Mouse (Mus musculus): ENCODE data around the gene Stx7. TPM values are rescaled to one million over a fixed set of nuclear protein-coding genes. Genes with fewer than 3 reads are reported as not detected.

The Stx7 gene
- polyA plus RNA-seq, 1 experiment from 2014 or later, result 48.4 TPM

- no peak overlapping the region for H3K4me3 ChIP-seq (ENCODE audit: low read depth, low read length)
- no peak overlapping the region for H3K9ac ChIP-seq (ENCODE audit: low read length)
- WGBS, result 91% methylated on average over 7 of the region's 7 CpGs
- no peaks in the 10 kb centered on the region for H3K4me1 ChIP-seq (ENCODE audit: control insufficient read depth, insufficient read depth, low read length)
- no peak for DNase-seq (ENCODE audit: low spot score)
- H3K27ac ChIP-seq (replicated peaks; ENCODE audit: low read depth, low read length), result no peak overlapping the region
- H3K36me3 ChIP-seq (ENCODE audit: control insufficient read depth, insufficient read depth, low read length), result peaks cover 5% of the 10 kb centered on the region; the same call in 1 of the 2 replicates
- no peak for ATAC-seq (ENCODE audit: insufficient number of reproducible peaks, low FRiP score, low TSS enrichment, low read depth)
- no peaks in the 10 kb centered on the region for H3K9me3 ChIP-seq (ENCODE audit: control insufficient read depth, low read length)
- H3K4me2 ChIP-seq (ENCODE audit: low read depth, severe bottlenecking), result no peak overlapping the region
- H3K27me3 ChIP-seq (ENCODE audit: control insufficient read depth, insufficient read depth, low read length), result no peaks in the 10 kb centered on the region
Observed at GRCm38 (mm10) chr10:24160349-24160748, 11.2 kb downstream of the Stx7 start.

- no peak overlapping the region for H3K27ac ChIP-seq (replicated peaks; ENCODE audit: low read depth, low read length)
- WGBS, result 45% methylated on average over 11 of the region's 11 CpGs
Observed at GRCm38 (mm10) chr10:24164137-24164908, 15.2 kb downstream of the Stx7 start.

GRCm38 (mm10) chr10:24164909-24165304 is 15.8 kb downstream of the Stx7 start:
- no peak overlapping the region for H3K4me3 ChIP-seq (ENCODE audit: low read depth, low read length)
- no peaks in the 10 kb centered on the region for H3K36me3 ChIP-seq (ENCODE audit: control insufficient read depth, insufficient read depth, low read length)
- H3K9ac ChIP-seq (ENCODE audit: low read length), result no peak overlapping the region
- H3K4me2 ChIP-seq (ENCODE audit: low read depth, severe bottlenecking), result no peak overlapping the region
- DNase-seq (ENCODE audit: low spot score) (no peak), ATAC-seq (ENCODE audit: insufficient number of reproducible peaks, low FRiP score, low TSS enrichment, low read depth) (no peak)
- no peak overlapping the region for H3K27ac ChIP-seq (replicated peaks; ENCODE audit: low read depth, low read length)
- WGBS, result 74% methylated on average over 6 of the region's 6 CpGs
- H3K27me3 ChIP-seq (ENCODE audit: control insufficient read depth, insufficient read depth, low read length), result no peaks in the 10 kb centered on the region
- H3K9me3 ChIP-seq (ENCODE audit: control insufficient read depth, low read length), result no peaks in the 10 kb centered on the region
- no peaks in the 10 kb centered on the region for H3K4me1 ChIP-seq (ENCODE audit: control insufficient read depth, insufficient read depth, low read length)

More at GRCm38 (mm10) chr10:24164137-24164908, 15.2 kb downstream of the Stx7 start:
- Histone ChIP-seq H3K4me2 (ENCODE audit: low read depth, severe bottlenecking) (no peak overlapping the region), H3K27me3 (ENCODE audit: control insufficient read depth, insufficient read depth, low read length) (no peaks in the 10 kb centered on the region), H3K9ac (ENCODE audit: low read length) (no peak overlapping the region), H3K9me3 (ENCODE audit: control insufficient read depth, low read length) (no peaks in the 10 kb centered on the region), H3K4me3 (ENCODE audit: low read depth, low read length) (no peak overlapping the region), H3K4me1 (ENCODE audit: control insufficient read depth, insufficient read depth, low read length) (no peaks in the 10 kb centered on the region), H3K36me3 (ENCODE audit: control insufficient read depth, insufficient read depth, low read length) (no peaks in the 10 kb centered on the region)
- DNase-seq (ENCODE audit: low spot score) (peak; percentile 21), ATAC-seq (ENCODE audit: insufficient number of reproducible peaks, low FRiP score, low TSS enrichment, low read depth) (no peak)

- ATAC-seq (ENCODE audit: insufficient number of reproducible peaks, low FRiP score, low TSS enrichment, low read depth) (no peak), DNase-seq (ENCODE audit: low spot score) (no peak)
- WGBS, result 91% methylated on average over 1 of the region's 1 CpGs
- no peak overlapping the region for H3K27ac ChIP-seq (replicated peaks; ENCODE audit: low read depth, low read length)
- no peaks in the 10 kb centered on the region for H3K4me1 ChIP-seq (ENCODE audit: control insufficient read depth, insufficient read depth, low read length)
- H3K9ac ChIP-seq (ENCODE audit: low read length), result no peak overlapping the region
- H3K36me3 ChIP-seq (ENCODE audit: control insufficient read depth, insufficient read depth, low read length), result no peaks in the 10 kb centered on the region
- no peak overlapping the region for H3K4me2 ChIP-seq (ENCODE audit: low read depth, severe bottlenecking)
- H3K27me3 ChIP-seq (ENCODE audit: control insufficient read depth, insufficient read depth, low read length), result no peaks in the 10 kb centered on the region
- no peak overlapping the region for H3K4me3 ChIP-seq (ENCODE audit: low read depth, low read length)
- H3K9me3 ChIP-seq (ENCODE audit: control insufficient read depth, low read length), result no peaks in the 10 kb centered on the region
Observed at GRCm38 (mm10) chr10:24165526-24166055, 16.5 kb downstream of the Stx7 start.

- Histone ChIP-seq H3K4me3 (ENCODE audit: low read depth, low read length) (no peak overlapping the region), H3K9ac (ENCODE audit: low read length) (no peak overlapping the region), H3K9me3 (ENCODE audit: control insufficient read depth, low read length) (no peaks in the 10 kb centered on the region), H3K27ac (replicated peaks; ENCODE audit: low read depth, low read length) (no peak overlapping the region), H3K4me1 (ENCODE audit: control insufficient read depth, insufficient read depth, low read length) (no peaks in the 10 kb centered on the region), H3K4me2 (ENCODE audit: low read depth, severe bottlenecking) (no peak overlapping the region), H3K36me3 (ENCODE audit: control insufficient read depth, insufficient read depth, low read length) (no peaks in the 10 kb centered on the region), H3K27me3 (ENCODE audit: control insufficient read depth, insufficient read depth, low read length) (no peaks in the 10 kb centered on the region)
- DNase-seq (ENCODE audit: low spot score), result no peak
- 88% methylated on average over 11 of the region's 11 CpGs for WGBS
- no peak for ATAC-seq (ENCODE audit: insufficient number of reproducible peaks, low FRiP score, low TSS enrichment, low read depth)
Observed at GRCm38 (mm10) chr10:24167978-24168583, 19.0 kb downstream of the Stx7 start.

DNA sequence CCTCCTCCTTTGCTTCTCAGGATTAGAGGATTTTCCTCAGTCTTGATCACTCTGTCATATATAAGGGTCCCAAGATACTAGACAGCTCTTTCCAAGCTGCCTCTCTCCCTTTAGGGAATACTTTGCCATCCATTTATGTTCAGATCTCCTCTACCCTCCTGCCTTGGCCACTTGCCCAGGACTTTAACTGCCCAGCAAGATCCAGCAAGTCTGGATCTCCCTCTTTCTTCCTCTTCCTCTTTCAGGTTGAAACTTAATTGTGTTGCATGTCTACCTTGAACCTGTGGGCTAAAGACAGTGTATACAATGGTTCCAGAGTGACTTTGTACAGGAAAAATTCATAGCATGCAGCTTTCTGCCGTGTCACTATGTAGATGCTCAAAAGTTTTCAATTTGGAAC is 19.8 kb downstream of the Stx7 start:
- Histone ChIP-seq H3K4me2 (ENCODE audit: low read depth, severe bottlenecking) (no peak overlapping the region), H3K27me3 (ENCODE audit: control insufficient read depth, insufficient read depth, low read length) (no peaks in the 10 kb centered on the region), H3K36me3 (ENCODE audit: control insufficient read depth, insufficient read depth, low read length) (no peaks in the 10 kb centered on the region), H3K9me3 (ENCODE audit: control insufficient read depth, low read length) (no peaks in the 10 kb centered on the region), H3K27ac (replicated peaks; ENCODE audit: low read depth, low read length) (no peak overlapping the region), H3K9ac (ENCODE audit: low read length) (no peak overlapping the region), H3K4me3 (ENCODE audit: low read depth, low read length) (no peak overlapping the region), H3K4me1 (ENCODE audit: control insufficient read depth, insufficient read depth, low read length) (no peaks in the 10 kb centered on the region)
- no peak for DNase-seq (ENCODE audit: low spot score)
- WGBS, result 93% methylated on average over 1 of the region's 1 CpGs
- ATAC-seq (ENCODE audit: insufficient number of reproducible peaks, low FRiP score, low TSS enrichment, low read depth), result no peak

DNA sequence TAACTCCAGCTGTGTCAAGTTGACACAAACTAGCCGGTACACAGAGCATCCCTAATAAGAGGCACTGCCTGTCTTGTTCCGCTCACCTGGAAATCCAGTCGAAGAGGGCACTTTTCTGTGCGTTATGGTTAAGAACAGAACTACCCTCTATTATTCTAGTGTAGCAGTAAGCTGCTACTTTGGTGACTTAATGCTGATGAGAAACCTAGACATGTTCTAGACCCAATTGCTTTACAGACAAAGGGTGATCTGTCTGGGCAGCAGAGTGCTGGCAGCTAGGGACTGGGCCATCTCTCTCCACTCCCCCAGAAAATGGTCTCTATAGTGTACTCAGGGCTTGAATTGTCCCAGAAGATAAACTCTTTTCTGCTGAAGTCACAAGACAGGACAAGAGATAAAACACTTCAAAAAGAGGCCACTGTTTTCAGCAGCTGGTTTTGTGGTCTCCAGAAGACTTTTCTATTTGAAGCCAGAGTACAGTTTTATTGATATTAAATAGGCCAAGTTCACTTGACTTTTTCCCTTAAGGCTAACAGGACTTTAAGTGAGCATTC is 22.9 kb downstream of the Stx7 start:
- Histone ChIP-seq H3K9ac (ENCODE audit: low read length) (no peak overlapping the region), H3K9me3 (ENCODE audit: control insufficient read depth, low read length) (no peaks in the 10 kb centered on the region), H3K27me3 (ENCODE audit: control insufficient read depth, insufficient read depth, low read length) (no peaks in the 10 kb centered on the region), H3K4me3 (ENCODE audit: low read depth, low read length) (no peak overlapping the region), H3K36me3 (ENCODE audit: control insufficient read depth, insufficient read depth, low read length) (no peaks in the 10 kb centered on the region), H3K27ac (replicated peaks; ENCODE audit: low read depth, low read length) (no peak overlapping the region), H3K4me2 (ENCODE audit: low read depth, severe bottlenecking) (no peak overlapping the region), H3K4me1 (ENCODE audit: control insufficient read depth, insufficient read depth, low read length) (no peaks in the 10 kb centered on the region)
- no peak for DNase-seq (ENCODE audit: low spot score)
- ATAC-seq (ENCODE audit: insufficient number of reproducible peaks, low FRiP score, low TSS enrichment, low read depth), result no peak
- 90% methylated on average over 4 of the region's 4 CpGs for WGBS

- ATAC-seq (ENCODE audit: insufficient number of reproducible peaks, low FRiP score, low TSS enrichment, low read depth) (no peak), DNase-seq (ENCODE audit: low spot score) (peak; percentile 69)
- no peaks in the 10 kb centered on the region for H3K9me3 ChIP-seq (ENCODE audit: control insufficient read depth, low read length)
- 41% methylated on average over 10 of the region's 10 CpGs for WGBS
- no peak overlapping the region for H3K9ac ChIP-seq (ENCODE audit: low read length)
- H3K4me2 ChIP-seq (ENCODE audit: low read depth, severe bottlenecking), result no peak overlapping the region
- no peaks in the 10 kb centered on the region for H3K27me3 ChIP-seq (ENCODE audit: control insufficient read depth, insufficient read depth, low read length)
- H3K4me1 ChIP-seq (ENCODE audit: control insufficient read depth, insufficient read depth, low read length), result no peaks in the 10 kb centered on the region
- H3K36me3 ChIP-seq (ENCODE audit: control insufficient read depth, insufficient read depth, low read length), result no peaks in the 10 kb centered on the region
- H3K27ac ChIP-seq (replicated peaks; ENCODE audit: low read depth, low read length), result no peak overlapping the region
- H3K4me3 ChIP-seq (ENCODE audit: low read depth, low read length), result no peak overlapping the region
Observed at GRCm38 (mm10) chr10:24173210-24174001, 24.3 kb downstream of the Stx7 start.
